Mouse (Mus musculus) heart, adult 2 months (tissue): ENCODE measurements around the gene Cdk5rap3.

Source experiments
- CTCF ChIP-seq: fragments of 200-600 bp; IDR thresholded peaks from 2 replicates; pipeline ENCODE4 v1.8.1; 2022; ENCODE audit warnings: antibody characterized with exemption, mild to moderate bottlenecking, moderate library complexity
- EP300 ChIP-seq: fragments of 200-500 bp; IDR thresholded peaks from 2 replicates; pipeline ENCODE4 v1.6.1; 2011; ENCODE audit warnings: low read depth, low read length, control low read depth; ENCODE audit not compliant: insufficient read depth

DNA sequence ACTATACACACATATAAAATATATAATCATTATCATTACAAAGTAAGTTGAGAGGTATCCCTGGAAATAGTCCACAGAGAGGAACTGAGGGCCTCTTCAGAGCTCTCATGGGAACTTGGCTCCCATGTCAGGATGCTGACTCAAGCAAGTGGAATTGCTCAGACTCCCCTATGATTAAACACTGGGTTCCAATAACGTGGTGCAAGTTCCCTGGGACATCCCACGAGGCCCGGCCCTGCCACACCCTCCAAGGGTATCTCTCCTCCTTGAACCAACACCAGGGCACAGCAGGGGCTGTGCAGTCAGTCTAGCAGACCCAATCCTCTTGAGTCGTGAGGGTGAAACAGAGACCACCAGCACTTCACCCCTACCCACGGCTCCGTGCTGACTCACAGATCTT lies 2.7 kb upstream of the Cdk5rap3 start:
- no peak for TF ChIP-seq EP300
- no peak for TF ChIP-seq CTCF
